Mouse (Mus musculus): ENCODE data around the gene Scg2. TPM values are rescaled to one million over a fixed set of nuclear protein-coding genes. Genes with fewer than 3 reads are reported as not detected.

The Scg2 gene
- not detected for total RNA-seq (2021)

DNA sequence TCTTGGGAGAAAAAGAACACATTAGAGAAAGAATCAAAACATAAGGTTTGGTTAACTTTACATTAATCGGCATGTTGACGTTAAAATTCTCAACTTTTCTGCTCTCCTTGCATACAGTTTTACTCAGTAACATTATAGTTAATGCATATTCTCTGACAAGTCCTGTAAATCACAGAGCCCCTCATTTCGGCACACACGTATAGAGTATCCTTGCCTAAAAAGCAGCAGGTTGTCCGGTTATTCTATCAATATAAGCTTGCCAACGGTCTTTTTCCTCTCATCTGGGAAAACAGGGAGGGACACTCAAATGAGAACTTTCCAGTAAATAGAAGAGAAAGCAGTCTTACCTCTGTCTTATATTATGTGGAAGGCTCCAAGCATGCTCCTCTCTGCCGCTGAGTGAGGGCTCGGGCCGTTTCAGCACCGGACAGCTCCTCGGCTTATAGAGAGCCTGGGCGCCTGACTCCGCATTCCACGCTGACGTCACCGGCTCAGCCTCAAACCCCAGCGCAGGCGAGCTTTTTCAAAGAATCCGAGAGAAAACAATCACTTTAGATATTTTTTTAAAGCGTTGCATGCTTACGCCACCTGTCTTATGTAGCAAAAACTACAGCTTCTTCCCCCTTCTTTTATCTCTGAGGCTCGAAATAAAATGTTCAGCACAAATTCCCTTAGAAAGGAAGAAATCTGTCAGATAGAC, at the start of gene Scg2:
Gene Scg2 (minus strand): TSS at position 512 of the 700 bp plus-strand sequence.
- intact Hi-C loops (cut with DNase I) = loop anchor here (5.0 kb wide), 1 partner anchor 712 kb away; no protein-coding TSS in a partner anchor

DNA sequence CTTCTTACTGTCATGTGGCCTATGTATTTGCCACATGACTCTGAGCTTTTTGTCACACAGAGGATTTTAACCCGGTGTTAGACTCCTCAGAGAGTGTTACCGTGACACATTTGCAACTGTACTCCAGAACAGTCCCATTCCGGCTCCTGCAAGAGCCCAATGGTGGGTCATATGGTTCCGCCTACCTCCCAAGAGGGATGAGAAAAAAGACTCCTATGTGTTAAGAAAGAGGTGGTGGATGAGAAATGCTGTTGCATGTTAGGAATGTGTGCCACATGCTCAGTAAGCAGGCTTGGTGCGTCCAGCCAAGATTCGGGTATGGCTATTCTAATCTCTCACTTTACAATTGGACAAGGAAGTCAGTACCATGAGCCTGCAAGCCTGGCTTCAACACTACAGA, 45.6 kb upstream of the Scg2 start:
- intact Hi-C loops (cut with DNase I) = no loop called here
- no peak for DNase-seq

More for the DNA sequence above, at the start of gene Scg2:
- DNase-seq = peak; percentile 44 to 67

DNA sequence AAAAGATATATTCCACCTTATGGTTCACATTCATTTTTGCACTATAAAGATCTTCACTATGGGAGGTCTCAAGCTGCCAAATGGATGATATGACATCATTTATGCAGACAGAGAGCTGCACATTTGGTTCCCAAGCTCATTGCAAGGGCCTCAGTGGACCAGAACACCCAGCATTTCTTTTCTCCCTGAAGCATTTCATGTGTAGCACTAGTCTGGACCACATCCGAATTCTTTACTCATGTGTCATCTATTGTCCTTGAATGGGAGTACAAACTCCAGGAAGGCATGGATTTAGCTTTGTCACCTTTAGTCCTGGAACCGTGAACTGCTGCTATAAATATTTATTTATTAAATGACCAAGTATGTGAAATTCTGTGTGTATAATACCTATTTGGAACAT, 30.9 kb upstream of the Scg2 start:
- intact Hi-C loops (cut with DNase I) = no loop called here
- DNase-seq = no peak

DNA sequence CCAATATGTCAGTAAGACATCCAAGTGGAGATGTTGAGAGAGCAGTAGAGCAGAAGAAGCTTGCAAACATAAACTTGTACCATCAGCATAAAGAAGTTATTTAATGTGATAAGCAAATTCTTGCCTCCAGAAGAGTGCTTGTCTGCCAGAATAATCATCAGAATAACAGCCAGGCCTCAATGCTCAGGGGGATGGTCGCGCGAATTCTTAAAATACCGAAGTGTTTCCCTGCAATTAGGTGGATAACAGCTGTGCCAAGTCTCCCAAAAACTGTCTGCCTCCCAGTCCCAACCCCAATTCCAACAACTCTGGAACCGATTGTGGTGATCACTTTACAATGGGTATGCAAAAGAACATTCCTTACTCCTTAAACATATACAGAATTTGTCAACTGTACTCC, 30.0 kb upstream of the Scg2 start:
- intact Hi-C loops (cut with DNase I) = no loop called here
- no peak for DNase-seq

DNA sequence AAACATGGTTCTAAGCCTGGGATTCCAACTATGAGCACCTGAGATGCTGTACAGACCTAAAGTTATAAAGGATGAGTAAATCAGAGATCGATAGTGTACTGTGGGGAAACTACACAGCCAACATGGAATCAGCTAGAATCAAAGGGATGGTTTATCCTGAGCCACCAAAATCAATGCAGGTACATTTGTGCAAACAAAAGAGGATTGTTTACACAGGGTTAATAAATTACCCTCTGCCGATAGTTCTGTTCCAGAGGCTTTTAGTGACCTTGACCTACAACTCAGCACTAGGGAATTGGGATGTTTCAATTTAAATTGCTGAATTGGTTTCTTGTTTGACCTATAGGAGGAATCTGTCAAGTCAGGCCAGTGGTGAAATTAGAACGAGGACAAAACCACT, 26.7 kb upstream of the Scg2 start:
- intact Hi-C loops (cut with DNase I) = no loop called here
- no peak for DNase-seq

DNA sequence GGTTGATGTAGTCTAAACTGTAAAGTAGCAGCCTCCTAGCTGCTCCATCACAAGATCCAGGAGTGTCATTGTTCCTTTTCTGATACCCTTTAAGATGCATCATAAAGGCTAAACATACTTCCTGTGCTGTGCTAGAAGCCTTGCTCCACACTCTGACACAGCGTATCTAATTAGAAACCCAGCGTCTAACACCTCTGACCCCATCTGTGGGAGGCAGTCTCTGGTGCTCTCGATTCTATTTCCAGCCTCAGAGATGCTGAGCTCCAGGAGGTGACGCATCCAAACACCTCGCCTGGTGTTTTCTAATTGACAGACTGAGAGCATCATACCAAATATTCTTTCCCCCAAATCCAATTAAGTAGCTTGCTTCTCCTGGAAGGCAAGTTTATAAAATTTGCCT, 18.6 kb upstream of the Scg2 start:
- intact Hi-C loops (cut with DNase I) = no loop called here
- no peak for DNase-seq

DNA sequence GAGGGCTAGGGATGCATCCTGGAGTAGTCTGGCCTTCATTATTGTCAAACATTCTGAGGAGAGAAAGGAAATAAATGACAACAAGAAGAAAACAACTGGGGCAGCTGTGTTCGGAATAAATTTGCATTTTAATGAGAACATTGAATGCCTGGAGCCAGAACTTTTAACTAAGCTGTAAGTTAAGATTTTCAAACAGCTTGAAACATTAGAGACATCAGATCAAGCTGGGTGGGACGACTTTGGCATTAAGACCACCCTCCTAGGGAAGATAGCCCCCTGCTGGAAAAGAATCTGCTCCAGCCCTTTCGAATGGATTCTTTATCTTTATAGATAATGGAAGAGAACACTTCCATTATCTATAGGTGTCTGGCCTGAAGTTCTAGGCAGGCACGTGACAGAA, 14.2 kb upstream of the Scg2 start:
- DNase-seq = no peak
- intact Hi-C loops (cut with DNase I) = no loop called here

- no peak for DNase-seq
- intact Hi-C loops (cut with DNase I) = no loop called here
Observed at GRCm38 (mm10) chr1:79452339-79452738, 12.4 kb upstream of the Scg2 start.

- intact Hi-C loops (cut with DNase I) = no loop called here
- DNase-seq = no peak
Observed at GRCm38 (mm10) chr1:79450343-79451021, 10.6 kb upstream of the Scg2 start.

DNA sequence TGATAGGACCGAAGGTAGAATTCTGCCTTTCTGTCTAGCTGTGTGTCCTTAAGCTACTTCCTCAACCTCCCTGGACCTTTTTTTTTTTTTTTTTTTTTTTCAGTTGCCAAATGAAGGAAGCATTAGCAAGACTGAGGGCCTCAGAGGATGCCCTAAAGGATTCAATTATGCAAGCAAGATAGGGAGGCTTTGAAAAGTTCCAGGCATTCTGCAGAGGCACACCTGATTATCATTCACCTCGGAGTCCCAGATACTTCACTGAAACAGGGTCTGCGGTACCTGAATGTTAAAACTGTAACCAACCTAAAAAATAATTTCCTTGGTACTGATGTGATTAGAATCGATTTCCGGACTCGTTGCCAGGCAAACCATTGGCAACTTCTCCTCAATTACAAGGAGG, 10.0 kb upstream of the Scg2 start:
- DNase-seq = no peak
- intact Hi-C loops (cut with DNase I) = no loop called here

GRCm38 (mm10) chr1:79445586-79445985, 5.7 kb upstream of the Scg2 start:
- DNase-seq = no peak
- intact Hi-C loops (cut with DNase I) = no loop called here

GRCm38 (mm10) chr1:79437755-79438154, 2.2 kb downstream of the Scg2 start:
- no peak for DNase-seq
- intact Hi-C loops (cut with DNase I) = no loop called here

DNA sequence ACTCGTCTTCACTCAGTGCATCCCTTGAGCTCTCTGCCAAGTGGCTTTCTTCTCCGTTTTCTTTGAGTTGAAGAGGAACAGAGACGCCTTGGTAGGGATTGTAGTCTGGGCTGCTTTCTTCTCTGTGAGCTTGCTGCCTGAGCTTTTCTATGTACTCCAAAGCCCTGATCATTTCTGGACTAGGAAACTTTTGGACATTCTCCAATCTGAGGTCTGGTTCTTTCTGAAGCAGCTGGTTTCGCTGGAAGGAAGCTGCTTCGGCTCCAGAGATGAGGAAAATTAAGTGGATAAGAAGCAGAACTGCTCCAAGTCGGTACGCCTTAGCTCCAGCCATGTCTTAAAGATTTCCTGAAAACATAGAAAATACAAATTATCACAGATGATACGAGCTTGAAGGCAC, 3.2 kb downstream of the Scg2 start:
- no peak for DNase-seq
- intact Hi-C loops (cut with DNase I) = no loop called here

DNA sequence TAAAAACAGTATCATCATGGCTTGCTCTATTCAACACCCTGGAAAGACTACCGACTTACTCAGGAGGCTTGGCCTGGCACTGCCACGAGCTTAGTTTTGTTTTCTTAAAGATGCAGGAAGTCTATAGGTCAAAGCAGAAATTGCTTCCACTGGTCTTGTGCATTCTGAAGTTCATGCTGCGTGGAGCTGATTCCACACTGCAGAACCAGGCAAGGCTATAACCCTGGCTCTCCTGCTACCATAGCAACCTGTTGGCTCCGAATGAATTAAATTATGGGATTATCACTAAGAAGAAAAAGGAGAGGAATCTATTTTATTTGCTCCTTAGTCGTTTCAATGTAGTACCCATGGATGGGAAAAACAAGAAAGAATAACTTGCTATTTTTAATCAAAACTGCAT, 10.9 kb downstream of the Scg2 start:
- DNase-seq = no peak

DNA sequence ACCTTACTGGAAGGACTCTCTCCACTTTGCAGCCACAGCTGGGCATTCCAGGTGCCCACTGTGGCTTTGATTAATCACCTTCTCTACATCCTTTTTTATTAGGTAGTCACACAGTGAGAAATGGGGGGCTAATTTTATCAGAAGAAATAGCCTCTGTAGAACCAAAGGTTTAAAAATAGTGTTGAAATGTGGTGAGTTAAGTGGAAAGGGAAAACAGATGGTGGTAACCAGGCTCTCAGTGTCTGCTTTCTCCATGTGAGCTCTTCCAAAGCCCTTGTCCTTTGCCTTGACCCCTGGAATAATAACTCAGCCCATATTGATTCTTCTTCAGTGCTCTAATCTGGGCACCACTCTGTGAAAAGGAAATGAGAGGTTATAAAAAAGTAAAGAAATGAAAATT, 24.4 kb downstream of the Scg2 start:
- intact Hi-C loops (cut with DNase I) = no loop called here

More for the DNA sequence above, 10.9 kb downstream of the Scg2 start:
- intact Hi-C loops (cut with DNase I) = no loop called here

DNA sequence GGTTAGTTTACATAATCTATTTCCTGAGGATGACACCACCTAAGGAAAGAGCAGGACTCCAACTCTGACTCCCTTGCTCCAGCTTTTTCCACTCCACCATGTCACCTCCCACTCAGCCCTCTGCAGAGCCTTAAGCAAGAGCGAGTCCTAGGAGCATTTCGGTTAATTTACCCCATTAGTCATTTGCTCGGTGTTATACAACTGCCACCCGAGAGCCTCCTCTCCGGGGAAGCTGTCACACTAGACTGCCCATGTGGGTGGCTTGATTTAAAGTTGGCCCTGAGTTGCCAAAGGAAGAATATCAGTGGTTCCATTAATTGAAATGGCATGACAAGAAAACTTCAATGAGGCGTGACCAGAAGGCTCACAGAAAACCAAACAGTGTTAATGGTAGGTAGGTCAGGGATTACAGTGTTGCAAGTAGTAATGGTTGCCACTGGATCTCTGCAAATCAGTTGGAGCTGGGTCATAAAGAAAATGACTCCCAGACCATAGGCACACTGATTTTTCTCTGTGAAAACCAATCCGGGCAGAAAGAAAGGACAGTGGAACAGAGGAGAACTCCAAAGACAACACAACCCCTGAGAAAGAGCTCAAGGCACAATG, 33.5 kb downstream of the Scg2 start:
- DNase-seq = no peak
- intact Hi-C loops (cut with DNase I) = no loop called here

More for the DNA sequence above, 24.4 kb downstream of the Scg2 start:
- DNase-seq = no peak

DNA sequence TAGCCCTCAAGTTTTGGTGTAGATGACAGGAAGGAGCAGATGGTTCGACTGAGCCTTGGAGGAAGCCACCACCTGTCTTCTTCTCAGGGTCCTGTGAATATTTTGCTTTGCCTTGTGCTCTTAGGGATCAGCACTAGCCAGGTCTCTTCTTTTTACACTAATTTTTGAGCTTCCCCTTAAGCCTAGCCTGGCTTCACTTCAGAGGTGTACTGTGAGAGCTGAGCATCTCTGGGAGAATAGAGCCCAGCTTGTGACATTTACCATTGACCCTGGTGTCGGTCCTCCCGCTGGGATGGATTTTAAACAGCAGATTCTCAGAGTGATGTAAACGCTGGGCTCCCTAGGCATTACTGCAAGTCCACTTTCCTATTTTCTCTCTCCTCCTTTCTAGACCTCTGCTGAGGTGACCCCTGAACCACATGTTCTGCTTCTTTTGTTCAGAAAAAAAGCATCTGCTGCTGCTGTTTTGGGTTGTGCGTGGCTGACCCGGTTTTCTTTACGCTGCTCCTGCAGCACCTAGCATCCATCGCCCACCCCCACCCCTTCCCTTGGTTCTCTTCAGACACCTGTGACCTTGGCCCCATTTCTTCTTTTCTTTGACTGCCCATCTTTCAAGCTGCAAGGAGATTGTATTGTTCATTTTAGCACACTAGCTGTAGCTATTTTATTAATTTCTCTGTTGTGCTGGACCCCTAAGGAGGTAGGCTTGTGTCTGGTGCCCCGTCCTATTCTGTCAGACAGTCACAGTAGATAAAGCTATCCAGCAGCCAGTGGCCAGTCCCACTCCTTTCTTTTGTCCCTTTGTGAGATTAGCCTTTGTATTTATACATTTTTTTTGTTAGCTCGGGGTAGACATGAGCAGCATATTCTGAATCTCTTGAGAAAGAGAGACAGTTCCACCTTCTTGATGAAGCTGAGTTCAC, 38.6 kb downstream of the Scg2 start:
- DNase-seq = no peak
- intact Hi-C loops (cut with DNase I) = no loop called here

DNA sequence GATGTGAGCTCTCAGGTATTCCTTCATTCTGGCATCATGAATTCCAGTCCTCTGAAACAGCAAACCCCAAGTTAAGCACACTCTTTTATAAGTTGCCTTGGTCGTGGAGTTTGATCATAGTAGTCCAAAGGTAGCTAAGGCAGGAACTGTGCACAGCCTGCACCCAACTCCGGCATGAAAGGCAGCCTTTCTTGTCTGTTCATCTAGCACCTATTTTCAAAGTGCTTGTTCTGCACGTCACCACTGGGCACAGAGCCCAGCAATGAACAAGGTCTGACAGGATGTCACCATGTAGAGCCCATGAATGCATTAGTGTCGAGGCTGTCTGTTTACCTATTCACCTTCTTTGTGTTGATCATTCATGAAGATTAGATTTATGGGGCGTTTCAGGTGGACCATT, 39.6 kb downstream of the Scg2 start:
- DNase-seq = no peak
- intact Hi-C loops (cut with DNase I) = no loop called here

Measured in heart, postnatal 36 days (tissue).